Mouse (Mus musculus): ENCODE data around the gene Plekhg3.

The Plekhg3 gene

DNA sequence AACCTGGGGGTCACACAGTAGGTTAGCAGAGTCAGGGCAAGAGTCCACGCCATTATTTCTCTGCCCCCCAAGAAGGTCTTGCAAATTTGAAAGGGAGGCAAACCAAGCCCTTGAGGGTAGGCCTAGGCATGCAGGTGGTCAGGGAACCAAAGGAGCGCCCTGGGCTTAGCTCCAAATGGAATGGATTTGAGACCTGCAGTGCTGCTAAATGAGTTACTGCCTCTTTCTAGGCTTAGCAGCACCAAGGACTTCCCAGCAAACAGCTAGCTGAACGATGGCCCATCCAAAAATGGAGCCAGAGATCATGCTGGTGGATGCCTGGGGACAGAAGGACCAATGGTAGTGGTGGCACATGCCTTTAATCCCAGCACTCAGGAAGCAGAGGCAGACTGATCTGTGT is 60.3 kb downstream of the Plekhg3 start:
- DNase-seq: no peak

DNA sequence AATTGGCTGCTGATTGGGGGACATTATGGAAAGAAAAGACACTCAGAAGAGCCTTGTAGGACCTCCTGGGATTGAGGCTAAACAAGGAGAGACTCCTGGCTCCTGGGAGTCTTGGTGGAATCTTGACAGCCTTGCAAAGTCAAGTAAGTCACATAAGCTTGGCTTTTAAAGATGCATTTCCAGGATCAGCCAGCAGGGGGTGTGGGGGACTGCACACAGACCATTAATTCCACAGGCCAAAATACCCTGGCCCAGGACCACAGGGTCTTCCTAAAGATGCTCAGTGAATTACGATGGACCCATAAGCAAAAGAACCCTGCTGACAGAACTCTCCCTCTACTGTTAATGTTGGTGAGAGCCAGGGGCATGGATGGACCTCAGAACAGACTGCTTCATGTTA is 61.5 kb downstream of the Plekhg3 start:
- DNase-seq: no peak

DNA sequence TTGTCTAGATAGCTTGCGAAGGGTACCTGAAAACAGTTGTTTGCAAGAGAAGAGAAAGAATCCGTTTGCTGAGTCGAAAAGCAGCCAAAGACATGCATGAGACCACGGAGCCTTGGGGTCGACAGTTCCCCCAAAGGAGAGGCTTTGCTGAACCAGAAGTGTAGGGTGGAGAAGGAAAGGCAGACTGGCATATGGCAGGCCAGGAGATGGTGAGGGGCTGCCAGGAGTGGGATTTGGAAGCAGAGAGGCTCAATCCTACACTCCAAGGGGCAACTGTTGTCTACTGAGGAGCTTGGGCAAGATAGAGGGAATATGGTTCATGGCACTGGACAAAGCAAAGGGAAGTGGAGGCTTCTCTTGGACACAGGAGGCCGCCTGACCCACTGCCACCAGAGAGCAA is 62.6 kb downstream of the Plekhg3 start:
- no peak for DNase-seq

DNA sequence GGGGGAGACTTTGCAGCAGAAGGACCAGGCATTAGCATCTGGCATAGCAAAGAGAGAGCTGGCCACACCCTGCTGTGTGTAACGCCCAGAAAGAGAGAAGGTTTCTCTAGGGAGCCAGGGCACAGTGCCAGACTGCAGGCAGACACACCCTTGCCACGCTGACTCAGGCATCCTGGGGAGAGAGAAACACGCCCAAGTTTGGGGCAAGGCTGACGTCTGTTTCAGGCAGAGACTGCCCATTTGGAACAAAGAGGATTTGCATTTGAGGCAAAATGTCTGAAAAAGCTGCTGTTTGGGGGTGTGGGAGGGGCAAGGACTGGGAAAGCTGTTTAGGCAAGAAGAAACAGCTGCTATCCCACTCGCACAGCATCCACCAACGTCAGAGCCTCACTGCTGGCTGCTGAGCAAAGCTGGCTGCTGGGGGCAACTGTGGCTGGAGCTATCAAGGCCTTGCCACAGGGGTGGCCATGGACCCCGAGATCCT is 63.2 kb downstream of the Plekhg3 start:
- DNase-seq: peak; percentile 90

GRCm38 (mm10) chr12:76594556-76594955 is 63.9 kb downstream of the Plekhg3 start:
- DNase-seq: no peak

DNA sequence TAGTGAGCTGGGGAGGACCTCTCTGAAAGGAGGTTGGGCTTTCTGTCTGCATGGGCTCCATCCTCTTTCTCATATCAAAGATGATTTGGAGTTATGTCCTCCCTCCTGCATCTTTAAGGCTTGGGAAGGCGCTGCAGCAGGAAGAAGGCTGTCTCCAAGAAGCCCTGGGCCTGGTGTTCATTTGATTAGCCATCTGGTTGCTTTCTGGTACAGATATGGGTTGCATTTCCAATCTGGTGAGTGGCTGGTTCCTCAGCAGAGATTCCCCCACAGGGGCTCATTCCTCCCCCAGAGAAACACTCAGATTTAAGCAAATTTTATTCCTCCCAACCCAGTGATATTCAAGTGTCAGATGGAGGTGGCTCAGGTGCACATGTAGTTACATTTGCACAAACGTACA is 65.1 kb downstream of the Plekhg3 start:
- DNase-seq: peak; percentile 55

- peak; percentile 82 for DNase-seq
Measured at GRCm38 (mm10) chr12:76596292-76597023, 65.8 kb downstream of the Plekhg3 start.

GRCm38 (mm10) chr12:76597577-76598100 is 66.9 kb downstream of the Plekhg3 start:
- no peak for DNase-seq

- DNase-seq: no peak
Measured at GRCm38 (mm10) chr12:76598196-76598928, 67.7 kb downstream of the Plekhg3 start.

DNA sequence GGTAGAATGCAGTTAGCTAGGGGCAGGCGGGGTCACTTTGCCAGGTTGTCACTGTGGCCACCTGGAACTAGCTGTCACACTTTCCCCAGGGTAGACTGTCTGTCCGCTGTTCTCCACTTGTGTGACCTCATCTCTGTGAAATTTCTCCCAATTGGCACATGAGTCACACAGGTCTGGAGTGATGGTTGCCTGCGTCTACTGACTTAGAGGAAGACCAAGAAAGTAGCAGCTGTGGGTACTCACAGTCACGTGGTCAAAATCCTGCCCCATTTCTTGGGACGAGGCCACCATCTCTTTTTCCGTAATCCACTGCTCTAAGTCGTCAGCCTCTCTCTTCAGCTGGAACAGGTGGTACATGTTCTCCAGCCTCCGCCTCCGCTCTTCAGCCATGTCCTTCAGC is 73.1 kb downstream of the Plekhg3 start:
- DNase-seq: no peak

DNA sequence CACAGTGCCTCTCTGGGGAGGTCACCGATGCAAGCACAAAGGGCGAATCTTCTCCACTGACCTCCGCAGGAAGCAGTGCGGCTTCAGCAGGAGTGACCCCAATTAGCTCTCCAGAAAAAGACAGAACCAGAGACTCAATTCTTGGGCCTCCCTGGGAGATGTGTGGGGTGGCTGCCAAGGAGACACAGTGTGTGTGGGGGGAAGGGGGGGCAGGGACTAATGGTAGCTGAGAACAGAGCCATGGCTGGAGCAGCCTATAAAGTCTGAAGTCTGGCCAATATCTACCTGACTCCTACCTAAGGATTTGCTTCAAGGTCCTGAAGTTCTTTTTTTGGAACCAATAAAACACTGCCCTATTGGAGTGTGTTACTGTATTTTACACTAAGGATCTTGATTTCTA is 73.9 kb downstream of the Plekhg3 start:
- no peak for DNase-seq

GRCm38 (mm10) chr12:76605837-76606236 is 75.1 kb downstream of the Plekhg3 start:
- no peak for DNase-seq

DNA sequence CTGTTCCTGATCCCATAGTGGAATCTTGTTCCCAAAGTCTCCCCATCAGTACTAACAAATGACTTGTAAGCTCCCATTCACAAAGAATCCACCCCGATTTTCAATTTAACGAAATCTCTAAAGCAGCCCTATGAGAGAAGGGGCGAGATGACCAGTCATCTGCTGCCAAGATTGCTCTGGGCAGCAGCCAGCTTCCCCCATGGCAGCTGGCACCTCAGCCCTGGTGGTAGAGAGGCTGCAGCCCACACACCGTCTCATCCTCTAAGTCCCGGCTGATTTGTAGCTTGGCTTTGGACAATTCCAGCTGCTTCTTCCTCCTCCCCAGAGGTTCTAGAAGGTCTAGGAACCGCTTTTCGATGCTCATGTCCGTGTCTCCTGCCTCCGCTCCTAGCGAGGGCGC is 77.5 kb downstream of the Plekhg3 start:
- DNase-seq: no peak

GRCm38 (mm10) chr12:76608997-76609565 is 78.4 kb downstream of the Plekhg3 start:
- DNase-seq: no peak

DNA sequence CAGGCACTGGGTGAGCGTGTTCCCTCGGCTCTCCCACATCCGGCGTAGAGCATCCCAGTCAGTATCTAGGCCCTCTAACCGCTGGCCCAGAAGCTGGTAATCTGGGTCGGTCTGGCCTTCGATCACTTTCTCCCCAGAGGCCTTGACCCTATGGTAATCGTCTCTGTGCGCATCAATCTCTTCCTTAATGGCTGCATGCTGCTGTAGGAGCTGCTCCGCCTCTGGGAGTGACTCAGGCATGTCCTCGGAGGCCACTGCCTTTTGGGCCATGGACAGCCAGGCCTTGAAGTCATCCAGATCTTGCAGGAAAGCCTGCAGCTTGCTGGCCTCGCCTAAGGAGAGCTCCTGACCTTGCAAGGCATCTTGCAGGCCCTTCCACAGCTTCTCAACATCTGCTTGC is 81.9 kb downstream of the Plekhg3 start:
- DNase-seq: no peak

DNA sequence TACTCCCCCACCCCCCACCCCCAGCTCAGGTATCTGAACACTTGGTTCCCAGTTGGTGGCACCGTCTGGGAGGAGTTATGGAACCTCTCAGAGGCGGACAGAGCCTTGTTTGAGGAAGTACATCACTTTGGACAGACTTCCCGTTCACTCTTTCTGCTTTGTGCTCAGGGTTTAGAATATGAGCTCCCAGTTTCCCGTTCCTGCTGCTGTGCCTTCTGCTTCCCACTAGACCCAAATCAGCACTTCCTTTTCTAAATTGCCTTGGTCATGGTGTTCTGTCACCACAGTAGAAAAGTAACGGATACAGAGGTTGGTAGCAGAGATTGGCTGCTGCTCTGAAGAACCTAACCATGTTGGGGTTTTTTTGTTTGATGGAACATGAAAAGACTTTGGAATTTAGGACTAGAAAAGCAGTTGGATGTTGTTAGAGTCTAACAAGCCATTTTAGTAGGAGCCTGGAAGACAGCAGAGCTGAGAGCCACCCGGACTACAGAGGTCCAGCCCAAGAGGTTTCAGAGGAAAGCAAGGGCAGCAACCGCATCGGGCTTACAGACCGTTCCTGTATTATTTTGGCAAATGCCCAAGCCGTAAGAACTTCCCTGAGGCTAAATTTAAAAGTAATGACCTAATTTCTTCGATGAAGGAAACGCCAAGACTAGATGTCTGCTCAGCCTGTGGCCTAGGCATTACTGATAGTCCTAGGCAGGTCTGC is 84.3 kb downstream of the Plekhg3 start:
- DNase-seq: no peak

- no peak for DNase-seq
Measured at GRCm38 (mm10) chr12:76615580-76615937, 84.9 kb downstream of the Plekhg3 start.

- no peak for DNase-seq
Measured at GRCm38 (mm10) chr12:76618175-76618574, 87.5 kb downstream of the Plekhg3 start.

GRCm38 (mm10) chr12:76619847-76620246 is 89.2 kb downstream of the Plekhg3 start:
- no peak for DNase-seq

DNA sequence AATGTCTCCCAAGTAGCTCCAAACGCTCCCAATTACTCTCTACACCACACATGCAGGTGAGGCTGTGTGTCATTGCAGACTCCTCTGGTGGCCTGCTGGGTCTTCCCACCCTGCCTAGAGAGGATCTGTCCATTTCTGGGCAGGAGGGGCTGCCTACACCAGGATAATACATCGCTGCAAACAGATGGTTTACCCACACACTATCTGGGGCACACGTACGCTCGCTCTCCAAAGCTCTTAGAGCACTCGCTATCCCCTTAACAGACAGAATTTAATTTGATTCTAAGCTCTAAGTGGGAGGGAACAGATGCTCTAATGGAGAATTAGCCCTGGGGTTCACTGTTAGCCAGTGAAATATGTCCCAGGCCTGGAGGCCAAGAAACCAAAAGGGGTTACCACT is 92.7 kb downstream of the Plekhg3 start:
- DNase-seq: peak; percentile 34
